Comparison of ENCODE assay signal across 8 mouse cellular contexts in genomic region chr19:16132340-16132790, GRCm38 (mm10). TPM values are rescaled to one million over a fixed set of nuclear protein-coding genes. Genes with fewer than 3 reads are reported as not detected.
DNase-seq lines count a peak whose midpoint lies in the region; ATAC-seq and TF ChIP-seq lines count a peak whose summit lies in the region.

No protein-coding gene starts in this region.

- H3K27me3 ChIP-seq in CH12.LX (replicated peaks), result no peaks in the 10 kb centered on the region
- no peaks in the 10 kb centered on the region for H3K27me3 ChIP-seq in forebrain, embryonic 14.5 days (replicated peaks; ENCODE audit: control insufficient read depth, insufficient read depth, low read length)

- peak; percentile 72 for TF ChIP-seq POLR2A in CH12.LX (IDR thresholded peaks at IDR 0.05; ENCODE audit: low read depth, low read length)
- peak; percentile 52; the same call in 1 of the 2 replicates for TF ChIP-seq POLR2A in lung, adult 2 months (IDR thresholded peaks at IDR 0.05; ENCODE audit: borderline replicate concordance, extremely low read depth, low read depth, low read length)

- peaks cover 13% of the 10 kb centered on the region for H3K79me2 ChIP-seq in CH12.LX (replicated peaks; ENCODE audit: control insufficient read depth, extremely low read depth, insufficient read depth, poor library complexity, severe bottlenecking)

- TF ChIP-seq CTCF in CH12.LX (conservative IDR thresholded peaks at IDR 0.05 in 1 of 2, IDR thresholded peaks at IDR 0.05 in 1 of 2; ENCODE audit: low read depth in 2 of 2, low read length in 2 of 2), result no peak
- TF ChIP-seq CTCF in lung, adult 2 months (IDR thresholded peaks at IDR 0.05; ENCODE audit: insufficient read depth, low read length), result no peak

- peak overlapping the region; percentile 54 to 90 (median 76) for H3K4me3 ChIP-seq in CH12.LX (replicated peaks in 1 of 3; ENCODE audit: low read depth in 2 of 3, low read length in 2 of 3, poor library complexity in 1 of 3)
- H3K4me3 ChIP-seq in forebrain, embryonic 14.5 days (ENCODE audit: low read depth, low read length), result peak overlapping the region; percentile 94
- H3K4me3 ChIP-seq in lung, adult 2 months (replicated peaks; ENCODE audit: extremely low read depth, low read depth, low read length), result peak overlapping the region; percentile 63

- H3K4me1 ChIP-seq in CH12.LX (ENCODE audit: control insufficient read depth in 1 of 2, insufficient read depth in 2 of 2), result peaks cover 6 to 32% of the 10 kb centered on the region in 2 experiments
- peaks cover 19% of the 10 kb centered on the region for H3K4me1 ChIP-seq in forebrain, embryonic 14.5 days (ENCODE audit: control insufficient read depth, insufficient read depth, low read length)
- H3K4me1 ChIP-seq in lung, adult 2 months (ENCODE audit: control insufficient read depth, insufficient read depth, low read length), result peaks cover 24% of the 10 kb centered on the region

- in situ Hi-C loops in CH12.LX (cut with MboI; ENCODE audit: low pct_ligation_motif_present, low pct_unique_long_range_greater_than_20kb, low sequenced_read_pairs), result loop anchor here (10.0 kb wide), 1 partner anchor 192 kb away; no protein-coding TSS in a partner anchor

- peak; percentile 63 for ATAC-seq in cerebellum, adult (ENCODE audit: insufficient number of reproducible peaks, low FRiP score, low TSS enrichment)
- peak; percentile 93 for ATAC-seq in forebrain, embryonic 14.5 days
- peak; percentile 76 for ATAC-seq in neutrophil, adult 5-6 weeks (ENCODE audit: extremely low read depth, insufficient number of reproducible peaks, low FRiP score, poor library complexity, severe bottlenecking)

- TF ChIP-seq RAD21 in CH12.LX (IDR thresholded peaks at IDR 0.05; ENCODE audit: low read depth, low read length), result no peak

- H3K27ac ChIP-seq in CH12.LX (ENCODE audit: insufficient read depth, low read depth), result no peak overlapping the region
- H3K27ac ChIP-seq in forebrain, embryonic 14.5 days (ENCODE audit: low read depth, low read length), result peak overlapping the region; percentile 99

- H3K36me3 ChIP-seq in CH12.LX (replicated peaks in 1 of 2; ENCODE audit: control insufficient read depth in 1 of 2, insufficient read depth in 1 of 2, low read length in 1 of 2), result peaks cover 0 to 3% of the 10 kb centered on the region in 2 experiments
- H3K36me3 ChIP-seq in forebrain, embryonic 14.5 days (ENCODE audit: control insufficient read depth, insufficient read depth, low read length), result no peaks in the 10 kb centered on the region

- dilution Hi-C loops in CH12.LX (cut with MboI; ENCODE audit: extremely low pct_ligation_motif_present, extremely low pct_unique_long_range_greater_than_20kb, low sequenced_read_pairs), result no loop called here

- WGBS in forebrain, embryonic 14.5 days, result under 1% methylated on average over 32 of the region's 57 CpGs
- WGBS in lung, adult 2 months, result 1% methylated on average over 42 of the region's 57 CpGs

- peak overlapping the region; percentile 88; the same call in 1 of the 2 replicates for H3K4me2 ChIP-seq in CH12.LX (ENCODE audit: insufficient read depth, low read depth, poor library complexity, severe bottlenecking)
- peak overlapping the region; percentile 61 for H3K4me2 ChIP-seq in forebrain, embryonic 14.5 days (ENCODE audit: low read length)

- intact Hi-C loops in heart, postnatal 14 days (cut with DNase I), result loop anchor here (5.0 kb wide), 3 partner anchors 65 to 195 kb away; no protein-coding TSS in a partner anchor

- DNase-seq in CH12.LX (ENCODE audit: extremely low read depth), result peak; percentile 82
- DNase-seq in forebrain, embryonic 14.5 days (ENCODE audit: low spot score), result peak; percentile 93
- DNase-seq in heart, postnatal 14 days, result peak; percentile 94 to 97
- DNase-seq in layer of hippocampus, adult 18-20 months (ENCODE audit: low spot score in 2 of 2), result peak; percentile 82 to 94
- DNase-seq in lung, adult 2 months, result peak; percentile 84
- DNase-seq in testis, postnatal 14 days (ENCODE audit: low spot score), result peak; percentile 91

- peaks cover 2% of the 10 kb centered on the region for H3K9me3 ChIP-seq in CH12.LX (replicated peaks; ENCODE audit: low read length)
- no peaks in the 10 kb centered on the region for H3K9me3 ChIP-seq in forebrain, embryonic 14.5 days (replicated peaks; ENCODE audit: control insufficient read depth, low read length)

- H3K9ac ChIP-seq in CH12.LX (ENCODE audit: insufficient read depth, low read depth), result peak overlapping the region; percentile 91
- H3K9ac ChIP-seq in forebrain, embryonic 14.5 days (ENCODE audit: low read length), result peak overlapping the region; percentile 98

- TF ChIP-seq EP300 in CH12.LX (IDR thresholded peaks at IDR 0.05; ENCODE audit: low read length), result 0 out of 2 replicates have a peak, but pooled peaks have one; percentile 1

TF ChIP-seq in CH12.LX, 34 proteins besides CTCF, POLR2A, EP300 and RAD21:
- TF ChIP-seq ZKSCAN1 (IDR thresholded peaks at IDR 0.05; ENCODE audit: borderline replicate concordance, low read depth, low read length) (no peak), IRF4 (IDR thresholded peaks at IDR 0.05; ENCODE audit: low read depth, low read length) (no peak), TCF12 (IDR thresholded peaks at IDR 0.05; ENCODE audit: low read depth, low read length) (peak; percentile 76), MXI1 (IDR thresholded peaks at IDR 0.05; ENCODE audit: low read depth, low read length) (no peak), UBTF (IDR thresholded peaks at IDR 0.05; ENCODE audit: low read depth, low read length) (peak; percentile 97), KAT2A (IDR thresholded peaks at IDR 0.05; ENCODE audit: insufficient replicate concordance, low read length) (no peak), CHD1 (IDR thresholded peaks at IDR 0.05; ENCODE audit: low read depth, low read length) (no peak), PAX5 (IDR thresholded peaks at IDR 0.05; ENCODE audit: low read length) (no peak), NELFE (IDR thresholded peaks at IDR 0.05; ENCODE audit: low read depth, low read length) (peak; percentile 74), ELF1 (IDR thresholded peaks at IDR 0.05; ENCODE audit: low read depth, low read length) (no peak), HCFC1 (IDR thresholded peaks at IDR 0.05; ENCODE audit: low read depth, low read length) (no peak), SMC3 (IDR thresholded peaks at IDR 0.05; ENCODE audit: low read depth, low read length) (no peak), SIN3A (IDR thresholded peaks at IDR 0.05; ENCODE audit: low read length) (0 out of 2 replicates have a peak, but pooled peaks have one; percentile 24), USF1 (IDR thresholded peaks at IDR 0.05; ENCODE audit: low read depth, low read length) (no peak), MYC (IDR thresholded peaks at IDR 0.05; ENCODE audit: low read depth, low read length) (no peak), NRF1 (IDR thresholded peaks at IDR 0.05; ENCODE audit: low read depth, low read length) (peak; percentile 31; the same call in 1 of the 2 replicates), ZMIZ1 (IDR thresholded peaks at IDR 0.05; ENCODE audit: low read depth, low read length) (peak; percentile 61; the same call in 1 of the 2 replicates), MAFK (IDR thresholded peaks at IDR 0.05; ENCODE audit: insufficient replicate concordance, low read length) (no peak)

RNA-seq across cellular contexts. Expression of gene Gnaq, which starts 0.3 kb away (rescaled TPM):
- total RNA-seq in CH12.LX (2012; rRNA removed), result 5.7 and 8.1 TPM in 2 replicates
- total RNA-seq in CH12.LX (2014; rRNA removed), result 5.1 and 8.2 TPM in 2 replicates
- 12.9 and 15.9 TPM in 2 replicates for polyA plus RNA-seq in CH12.LX (2012; ENCODE audit: insufficient read length, low read depth)
- polyA plus RNA-seq in forebrain, embryonic 14.5 days (2014; fragmentation: Nextera tagmentation; extraction: Ambion mirVana), result 44.8 and 47.6 TPM in 2 replicates
- total RNA-seq in heart, postnatal 14 days (2021), result 10 to 100 TPM; 29.7 to 34.2 TPM
- 100 to 1,000 TPM; 189 to 204 TPM for total RNA-seq in layer of hippocampus, adult 18-20 months (2021)
- polyA plus RNA-seq in lung, adult 2 months (2012; rRNA removed), result 23.0 and 34.0 TPM in 2 replicates
- 40.2 and 46.7 TPM in 2 replicates for total RNA-seq in neutrophil, adult 5-6 weeks (2017)
